Mouse (Mus musculus) cerebellum, adult (tissue): ENCODE data around the gene Gramd1c.

Experiments
- ATAC-seq: cut with Nextera tagmentation; 2 replicates; pipeline ENCODE4 v1.9.2; 2017; ENCODE audit warnings: mild to moderate bottlenecking, moderate library complexity, mixed read lengths; ENCODE audit not compliant: insufficient number of reproducible peaks, low FRiP score, low TSS enrichment

The Gramd1c gene

GRCm38 (mm10) chr16:44026210-44026609 lies 36.9 kb downstream of the Gramd1c start:
- ATAC-seq = no peak

- no peak for ATAC-seq
These were observed 44.1 kb downstream of the Gramd1c start for GRCm38 (mm10) chr16:44018986-44019548.

- ATAC-seq = no peak
These were observed 44.8 kb downstream of the Gramd1c start for GRCm38 (mm10) chr16:44018372-44018771.

- ATAC-seq = no peak
These were observed 45.4 kb downstream of the Gramd1c start for GRCm38 (mm10) chr16:44017707-44018106.

GRCm38 (mm10) chr16:44016164-44016563 lies 47.0 kb downstream of the Gramd1c start:
- no peak for ATAC-seq

GRCm38 (mm10) chr16:44015416-44016158 lies 47.6 kb downstream of the Gramd1c start:
- no peak for ATAC-seq

GRCm38 (mm10) chr16:44011010-44011409 lies 52.1 kb downstream of the Gramd1c start:
- no peak for ATAC-seq

- ATAC-seq = no peak
These were observed 61.1 kb downstream of the Gramd1c start for GRCm38 (mm10) chr16:44002086-44002485.

GRCm38 (mm10) chr16:43999541-43999940 lies 63.6 kb downstream of the Gramd1c start:
- ATAC-seq = peak; percentile 77

- ATAC-seq = no peak
These were observed 64.0 kb downstream of the Gramd1c start for GRCm38 (mm10) chr16:43999111-43999510.

GRCm38 (mm10) chr16:43994623-43995022 lies 68.5 kb downstream of the Gramd1c start:
- ATAC-seq = no peak

GRCm38 (mm10) chr16:43986299-43986698 lies 76.8 kb downstream of the Gramd1c start:
- ATAC-seq = no peak

GRCm38 (mm10) chr16:43980110-43980609 lies 83.0 kb downstream of the Gramd1c start:
- ATAC-seq = no peak

- ATAC-seq = peak; percentile 53
These were observed 83.6 kb downstream of the Gramd1c start, which contains the start of gene Zdhhc23 for GRCm38 (mm10) chr16:43979328-43980109. TSS of gene Zdhhc23 (minus strand) at chr16:43979791.

- ATAC-seq = 0 out of 2 replicates have a peak, but pooled peaks have one; percentile 8
These were observed 84.2 kb downstream of the Gramd1c start for GRCm38 (mm10) chr16:43979010-43979327.

GRCm38 (mm10) chr16:43973606-43974220 lies 89.4 kb downstream of the Gramd1c start:
- no peak for ATAC-seq

GRCm38 (mm10) chr16:43973147-43973546 lies 90.0 kb downstream of the Gramd1c start:
- ATAC-seq = no peak

- ATAC-seq = no peak
These were observed 90.8 kb downstream of the Gramd1c start for GRCm38 (mm10) chr16:43972391-43972790.

- ATAC-seq = no peak
These were observed 91.4 kb downstream of the Gramd1c start for GRCm38 (mm10) chr16:43971741-43972140.

GRCm38 (mm10) chr16:43971189-43971588 lies 92.0 kb downstream of the Gramd1c start:
- ATAC-seq = no peak

GRCm38 (mm10) chr16:43970426-43970825 lies 92.7 kb downstream of the Gramd1c start:
- ATAC-seq = no peak
